Mouse (Mus musculus) small intestine, adult 2 months (tissue): Measurements from ENCODE around the gene Rrp15.

ENCODE experiments used
- CTCF ChIP-seq: fragments of 200-500 bp; IDR thresholded peaks from 2 replicates; pipeline ENCODE4 v1.5.1; 2012; ENCODE audit warnings: low read depth, mild to moderate bottlenecking, control low read depth, inconsistent platforms, low read length, moderate library complexity, mixed read lengths; ENCODE audit not compliant: insufficient replicate concordance, insufficient read length; ENCODE audit errors: extremely low read depth
- POLR2A ChIP-seq: fragments of 200-500 bp; IDR thresholded peaks from 2 replicates; pipeline ENCODE4 v1.6.1; 2012; ENCODE audit warnings: low read depth, mild to moderate bottlenecking, control low read depth, inconsistent platforms, low read length, moderate library complexity

- no peak for TF ChIP-seq CTCF
- TF ChIP-seq POLR2A, result no peak
Observed at GRCm38 (mm10) chr1:186780826-186781225, 31.7 kb upstream of the Rrp15 start.
